In genomic region chr16:86419458-86419857, GRCm38 (mm10) we compare ENCODE assay signal across 8 mouse cellular contexts.
A peak's percentile ranks its signal among the peaks of the same experiment; 100 is the strongest.
DNase-seq lines count a peak whose midpoint lies in the region; ATAC-seq and TF ChIP-seq lines count a peak whose summit lies in the region.
"Not testable (repeated sequence)": the region's sequence is repeated elsewhere in the genome, so short reads cannot be mapped to it uniquely, and the experiment has no call there.

No protein-coding gene starts in this region.

- H3K4me2 ChIP-seq in forebrain, embryonic 11.5 days (ENCODE audit: low read depth, low read length, severe bottlenecking); kidney, embryonic 14.5 days (replicated peaks; ENCODE audit: low read depth, low read length); midbrain, embryonic 11.5 days: not testable (repeated sequence)

- not testable (repeated sequence) for H3K9me3 ChIP-seq in forebrain, embryonic 11.5 days (ENCODE audit: control insufficient read depth, low read length); kidney, embryonic 14.5 days (ENCODE audit: control insufficient read depth, low read length); midbrain, embryonic 11.5 days (ENCODE audit: control insufficient read depth, low read length)

- peak; percentile 81 for TF ChIP-seq CTCF in heart, adult 2 months (IDR thresholded peaks at IDR 0.05)

- not testable (repeated sequence) for TF ChIP-seq EP300 in heart, adult 2 months (IDR thresholded peaks at IDR 0.05; ENCODE audit: insufficient read depth, low read depth, low read length)

- WGBS in forebrain, embryonic 11.5 days: 16% methylated on average over 5 of the region's 5 CpGs
- 2% methylated on average over 5 of the region's 5 CpGs for whole genome bisulfite sequencing in heart, adult 2 months
- WGBS in kidney, embryonic 14.5 days: 8% methylated on average over 5 of the region's 5 CpGs
- WGBS in midbrain, embryonic 11.5 days: 15% methylated on average over 5 of the region's 5 CpGs

- H3K27me3 ChIP-seq in forebrain, embryonic 11.5 days (ENCODE audit: control insufficient read depth, insufficient read depth, low read length); heart, adult 2 months (ENCODE audit: control insufficient read depth, insufficient read depth, low read length); kidney, embryonic 14.5 days (ENCODE audit: control insufficient read depth, insufficient read depth, low read length); midbrain, embryonic 11.5 days (ENCODE audit: control insufficient read depth, insufficient read depth, low read length): not testable (repeated sequence)

- H3K79me2 ChIP-seq in heart, adult 2 months (replicated peaks; ENCODE audit: control insufficient read depth, insufficient read depth, low read length): not testable (repeated sequence)

- H3K36me3 ChIP-seq in forebrain, embryonic 11.5 days (ENCODE audit: control insufficient read depth, insufficient read depth, low read length); heart, adult 2 months (ENCODE audit: control insufficient read depth, insufficient read depth, low read length); kidney, embryonic 14.5 days (ENCODE audit: control insufficient read depth, insufficient read depth, low read length); midbrain, embryonic 11.5 days (ENCODE audit: control insufficient read depth, insufficient read depth, low read length): not testable (repeated sequence)

- ATAC-seq in forebrain, embryonic 11.5 days (replicated peaks; ENCODE audit: low FRiP score): peak; percentile 83
- peak; percentile 75; the same call in 1 of the 2 replicates for ATAC-seq in kidney, embryonic 14.5 days (ENCODE audit: low FRiP score, low TSS enrichment)
- ATAC-seq in midbrain, embryonic 11.5 days (ENCODE audit: low FRiP score): peak; percentile 80

- H3K4me1 ChIP-seq in forebrain, embryonic 11.5 days (replicated peaks; ENCODE audit: control insufficient read depth, insufficient read depth, low read length); heart, adult 2 months (ENCODE audit: control insufficient read depth, insufficient read depth, low read length); kidney, embryonic 14.5 days (ENCODE audit: control insufficient read depth, insufficient read depth, low read length); midbrain, embryonic 11.5 days (ENCODE audit: control insufficient read depth, insufficient read depth, low read length): not testable (repeated sequence)

- not testable (repeated sequence) for H3K4me3 ChIP-seq in forebrain, embryonic 11.5 days (ENCODE audit: low read depth, low read length); heart, adult 2 months; kidney, embryonic 14.5 days (ENCODE audit: low read length); midbrain, embryonic 11.5 days (ENCODE audit: low read depth, low read length)

- H3K27ac ChIP-seq in forebrain, embryonic 11.5 days (ENCODE audit: low read depth, low read length); heart, adult 2 months; kidney, embryonic 14.5 days (ENCODE audit: low read depth, low read length); midbrain, embryonic 11.5 days (ENCODE audit: low read depth, low read length): not testable (repeated sequence)

- DNase-seq in ES-CJ7 (ENCODE audit: low read depth, low spot score): peak; percentile 69
- peak; percentile 1 for DNase-seq in c-Kit-positive CD71-positive TER-119-positive erythroid progenitor cells, embryonic 14.5 days (ENCODE audit: low spot score)
- peak; percentile 78 for DNase-seq in forebrain, embryonic 11.5 days (ENCODE audit: low spot score)
- DNase-seq in heart, adult 2 months: peak; percentile 55 to 69
- peak; percentile 59 to 75 for DNase-seq in left cerebral cortex, postnatal 25 days (ENCODE audit: low spot score in 2 of 2)
- DNase-seq in midbrain, embryonic 11.5 days (ENCODE audit: low spot score, missing footprints): peak; percentile 91
- DNase-seq in right cerebral cortex, postnatal 25 days: peak; percentile 18

- H3K9ac ChIP-seq in forebrain, embryonic 11.5 days (ENCODE audit: low read length); heart, adult 2 months (ENCODE audit: low read depth, low read length); kidney, embryonic 14.5 days (ENCODE audit: low read depth, low read length); midbrain, embryonic 11.5 days (ENCODE audit: low read length): not testable (repeated sequence)

- TF ChIP-seq POLR2A in heart, adult 2 months (IDR thresholded peaks at IDR 0.05; ENCODE audit: insufficient read depth, low read depth, low read length): not testable (repeated sequence)

- intact Hi-C loops in heart, adult 2 months (cut with DNase I): loop anchor here (1.0 to 5.0 kb wide), 6 partner anchors 117 to 827 kb away; partner anchors contain the start of gene Adamts5
- intact Hi-C loops in left cerebral cortex, postnatal 25 days (cut with DNase I): loop anchor here (1.0 to 10.0 kb wide), 3 partner anchors 115 to 612 kb away; no protein-coding TSS in a partner anchor

Comparison
In these comparisons a context has a peak if more than half of its experiments do, and no peak if none do; other contexts are left out.
1. DNase-seq: peak in every context shown above with its lines; median percentile 91 in midbrain, embryonic 11.5 days; 78 in forebrain, embryonic 11.5 days; 69 in ES-CJ7; 67 in left cerebral cortex, postnatal 25 days; 62 in heart, adult 2 months; 18 in right cerebral cortex, postnatal 25 days; 1 in c-Kit-positive CD71-positive TER-119-positive erythroid progenitor cells, embryonic 14.5 days.